Mouse (Mus musculus) lung, embryonic 16.5 days (tissue): ENCODE measurements around the gene Vmn1r16. TPM values are rescaled to one million over a fixed set of nuclear protein-coding genes. Genes with fewer than 3 reads are reported as not detected.
"Not testable (repeated sequence)": the region's sequence is repeated elsewhere in the genome, so short reads cannot be mapped to it uniquely, and the experiment has no call there.

Experiments used
- ATAC-seq: fragments of 200-750 bp; cut with Nextera tagmentation; 2 replicates; pipeline ENCODE4 v1.8.0; 2017; ENCODE audit warnings: low read depth, mild to moderate bottlenecking, moderate library complexity
- H3K27ac ChIP-seq: fragments of 300-500 bp; sonication (generic); 2 replicates; pipeline ENCODE4 v1.5.1; 2014; ENCODE audit warnings: mild to moderate bottlenecking, control low read depth, low read length
- H3K27me3 ChIP-seq: fragments of 300-500 bp; sonication (generic); 2 replicates; pipeline ENCODE4 v1.6.1; 2014; ENCODE audit warnings: low read depth, low read length, mixed read lengths; ENCODE audit not compliant: control insufficient read depth, insufficient read depth
- H3K36me3 ChIP-seq: fragments of 300-500 bp; sonication (generic); 2 replicates; pipeline ENCODE4 v1.6.1; 2014; ENCODE audit warnings: low read length; ENCODE audit not compliant: control insufficient read depth, insufficient read depth
- H3K4me1 ChIP-seq: fragments of 300-500 bp; sonication (generic); replicated peaks from 2 replicates; pipeline ENCODE4 v1.6.1; 2014; ENCODE audit warnings: low read length, mixed read lengths; ENCODE audit not compliant: control insufficient read depth, insufficient read depth
- H3K4me2 ChIP-seq: fragments of 300-500 bp; sonication (generic); 2 replicates; pipeline ENCODE4 v1.6.1; 2014; ENCODE audit warnings: low read depth, low read length, control low read depth
- H3K4me3 ChIP-seq: fragments of 300-500 bp; sonication (generic); 2 replicates; pipeline ENCODE4 v1.5.1; 2014; ENCODE audit warnings: mild to moderate bottlenecking, low read length, control low read depth
- H3K9ac ChIP-seq: fragments of 300-500 bp; sonication (generic); 2 replicates; pipeline ENCODE4 v1.6.1; 2014; ENCODE audit warnings: low read length, control low read depth
- H3K9me3 ChIP-seq: fragments of 300-500 bp; sonication (generic); 2 replicates; pipeline ENCODE4 v1.6.1; 2016; ENCODE audit warnings: low read length; ENCODE audit not compliant: control insufficient read depth
- WGBS: fragments of 180-500 bp; shearing (Covaris S2); extraction: QIAGEN DNeasy Blood & Tissue Kit; methylation state at CpG from one replicate; pipeline ENCODE4 v1.1.7; 2014; 5-methylcytosine and 5-hydroxymethylcytosine counted together
- polyA plus RNA-seq: library from polyadenylated mRNA; unstranded; fragments of >200 nt; fragmentation: Nextera tagmentation; extraction: Ambion mirVana; gene quantifications from 2 replicates; pipeline ENCODE4 v1.2.1, GENCODE M21; 2015

The Vmn1r16 gene
- polyA plus RNA-seq: not detected in 2 replicates

DNA sequence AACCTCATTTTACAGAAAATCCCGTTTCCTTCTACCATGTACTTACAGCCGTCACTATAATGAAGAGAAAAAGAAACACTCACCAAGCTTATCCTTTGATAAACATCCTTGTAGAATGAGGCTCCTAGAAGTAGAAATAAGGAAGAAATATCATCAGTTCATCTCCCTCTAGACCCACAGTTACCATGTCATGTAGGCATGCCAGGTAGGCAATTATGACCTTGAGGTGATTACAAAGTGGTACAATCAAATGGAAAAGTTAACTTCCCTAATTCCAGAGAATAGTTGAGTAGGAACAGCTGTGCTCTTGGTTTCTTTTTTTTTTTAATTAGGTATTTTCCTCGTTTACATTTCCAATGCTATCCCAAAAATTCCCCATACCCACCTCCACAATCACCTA lies at the start of gene Vmn1r16:
Gene Vmn1r16 (minus strand): TSS at position 101 of the 400 bp plus-strand sequence.
- H3K4me1 ChIP-seq: no peaks in the 10 kb centered on the region
- H3K9me3 ChIP-seq: no peaks in the 10 kb centered on the region
- no peak for ATAC-seq
- no peak within 1 kb of the TSS for H3K27ac ChIP-seq
- H3K27me3 ChIP-seq: no peaks in the 10 kb centered on the region
- WGBS: 64% methylated on average over 3 of the region's 3 CpGs
- H3K36me3 ChIP-seq: no peaks in the 10 kb centered on the region
- no peak within 1 kb of the TSS for H3K4me2 ChIP-seq
- H3K4me3 ChIP-seq: no peak within 1 kb of the TSS
- H3K9ac ChIP-seq: no peak within 1 kb of the TSS

DNA sequence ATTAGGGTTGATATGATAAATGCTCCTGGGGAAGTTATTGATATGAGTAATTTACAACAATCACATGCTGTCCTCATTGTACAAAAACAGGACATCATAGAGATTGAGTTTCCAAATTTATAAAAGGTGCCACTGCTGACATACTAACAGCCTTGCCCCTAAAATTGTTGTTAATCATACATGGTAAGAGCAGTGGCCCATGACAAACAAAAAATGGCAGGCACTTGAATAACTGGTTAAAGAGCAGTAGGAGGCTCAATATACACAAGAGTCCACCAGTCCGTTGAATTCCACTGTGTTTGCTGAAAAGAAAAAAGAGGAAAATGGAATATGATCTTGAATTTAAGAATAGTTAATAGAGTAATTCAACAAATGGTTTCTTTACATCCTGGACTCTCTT lies 38.2 kb upstream of the Vmn1r16 start:
- no peak for ATAC-seq
- 75% methylated on average over 1 of the region's 1 CpGs for WGBS
- H3K4me3 ChIP-seq: no peak overlapping the region
- H3K9me3 ChIP-seq: no peaks in the 10 kb centered on the region
- H3K27me3 ChIP-seq: no peaks in the 10 kb centered on the region
- H3K36me3 ChIP-seq: no peaks in the 10 kb centered on the region
- no peak overlapping the region for H3K4me2 ChIP-seq
- H3K27ac ChIP-seq: no peak overlapping the region
- no peak overlapping the region for H3K9ac ChIP-seq
- H3K4me1 ChIP-seq: no peaks in the 10 kb centered on the region

DNA sequence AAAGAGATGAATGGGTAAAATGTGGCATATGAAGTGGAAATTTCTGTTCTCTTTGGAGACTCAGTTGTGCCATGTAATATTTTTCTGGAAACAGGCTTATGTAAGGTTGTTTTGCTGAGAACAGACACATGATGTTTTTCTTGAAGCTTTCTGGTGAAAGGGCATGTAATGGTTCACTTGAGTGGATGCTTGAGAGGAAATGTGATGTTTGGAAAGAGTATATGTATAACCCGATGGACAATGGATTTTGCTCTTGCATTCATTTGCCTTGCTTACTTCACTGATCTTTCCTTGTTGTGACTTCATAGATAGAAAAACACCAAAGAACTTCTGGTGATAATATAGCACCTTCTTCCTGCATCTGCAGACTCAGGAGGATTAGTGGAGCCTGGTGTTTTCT lies 36.6 kb upstream of the Vmn1r16 start:
- ATAC-seq, H3K27ac ChIP-seq, H3K9me3 ChIP-seq, H3K4me3 ChIP-seq, H3K9ac ChIP-seq, H3K4me2 ChIP-seq, H3K36me3 ChIP-seq, H3K27me3 ChIP-seq, H3K4me1 ChIP-seq: not testable (repeated sequence)
- 89% methylated on average over 1 of the region's 1 CpGs for WGBS

DNA sequence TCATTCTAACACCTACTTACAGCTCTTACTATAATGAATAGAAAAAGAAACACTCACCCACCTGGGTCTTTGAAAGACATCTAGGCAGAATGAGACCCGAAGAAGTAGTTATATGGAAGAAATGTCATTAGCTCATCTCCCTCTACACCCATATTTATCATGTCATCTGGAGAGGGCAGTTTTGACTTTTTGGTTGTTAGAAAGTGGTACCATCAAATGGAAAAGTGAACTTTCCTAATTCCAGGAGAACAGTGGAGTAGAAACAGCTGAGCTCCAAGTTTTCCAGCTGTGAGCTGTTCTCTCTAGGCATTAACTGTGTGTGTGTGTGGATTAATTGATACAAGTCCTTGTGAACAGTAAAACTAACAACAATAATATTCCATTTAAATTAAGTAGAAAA lies 34.3 kb upstream of the Vmn1r16 start, which contains the start of gene Vmn1r17:
Gene Vmn1r17 (minus strand): TSS at position 101 of the 400 bp plus-strand sequence.
- Histone ChIP-seq H3K36me3 (no peaks in the 10 kb centered on the region), H3K4me2 (no peak within 1 kb of the TSS), H3K27ac (no peak within 1 kb of the TSS), H3K4me1 (no peaks in the 10 kb centered on the region), H3K4me3 (no peak within 1 kb of the TSS), H3K9ac (no peak within 1 kb of the TSS), H3K27me3 (no peaks in the 10 kb centered on the region), H3K9me3 (no peaks in the 10 kb centered on the region)
- WGBS: 91% methylated on average over 1 of the region's 1 CpGs
- ATAC-seq: no peak

DNA sequence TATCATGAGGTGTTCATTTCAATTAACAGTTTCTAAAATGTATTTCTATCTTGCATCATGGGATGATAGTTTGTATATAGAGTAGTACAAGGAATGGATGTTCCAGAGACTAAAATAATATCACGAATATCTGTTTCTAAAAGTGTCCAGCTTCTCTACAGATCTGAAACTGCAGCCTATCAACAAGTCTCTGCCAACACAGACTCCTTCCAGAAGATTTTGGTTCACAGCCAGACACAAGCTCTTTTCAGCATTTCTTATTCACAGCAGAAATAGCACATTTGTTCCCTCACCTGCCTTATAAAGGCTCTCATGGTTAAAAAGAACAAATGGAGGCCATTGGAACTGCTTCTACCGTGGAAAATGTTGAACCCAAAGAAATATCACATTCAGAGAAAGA lies 27.6 kb upstream of the Vmn1r16 start:
- 56% methylated on average over 2 of the region's 2 CpGs for WGBS
- ATAC-seq: no peak
- H3K27me3 ChIP-seq: no peaks in the 10 kb centered on the region
- no peak overlapping the region for H3K9ac ChIP-seq
- no peak overlapping the region for H3K4me2 ChIP-seq
- no peak overlapping the region for H3K27ac ChIP-seq
- no peaks in the 10 kb centered on the region for H3K4me1 ChIP-seq
- no peaks in the 10 kb centered on the region for H3K9me3 ChIP-seq
- H3K36me3 ChIP-seq: no peaks in the 10 kb centered on the region
- H3K4me3 ChIP-seq: no peak overlapping the region

DNA sequence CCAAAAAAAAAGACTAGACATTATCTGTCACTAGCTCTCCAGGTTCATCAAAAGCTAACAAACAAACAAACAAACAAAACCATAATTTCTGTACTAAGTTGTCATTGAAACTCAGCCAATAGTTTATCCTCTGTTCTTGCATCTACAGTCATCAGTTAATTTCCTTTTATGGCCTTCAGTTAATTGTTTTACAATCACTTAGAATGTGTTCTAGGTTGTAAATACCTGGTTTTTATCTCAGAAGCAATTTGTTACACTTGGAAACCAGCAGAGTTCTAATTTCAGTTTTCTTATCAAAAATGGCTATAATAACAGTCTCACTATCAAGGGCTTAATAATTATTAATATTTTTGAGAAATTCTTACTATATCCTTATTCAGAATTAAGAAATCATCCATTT lies 3.1 kb downstream of the Vmn1r16 start:
- Histone ChIP-seq H3K4me1 (no peaks in the 10 kb centered on the region), H3K4me2 (no peak overlapping the region), H3K4me3 (no peak overlapping the region), H3K9ac (no peak overlapping the region), H3K36me3 (no peaks in the 10 kb centered on the region), H3K27ac (no peak overlapping the region), H3K27me3 (no peaks in the 10 kb centered on the region), H3K9me3 (no peaks in the 10 kb centered on the region)
- ATAC-seq: no peak

DNA sequence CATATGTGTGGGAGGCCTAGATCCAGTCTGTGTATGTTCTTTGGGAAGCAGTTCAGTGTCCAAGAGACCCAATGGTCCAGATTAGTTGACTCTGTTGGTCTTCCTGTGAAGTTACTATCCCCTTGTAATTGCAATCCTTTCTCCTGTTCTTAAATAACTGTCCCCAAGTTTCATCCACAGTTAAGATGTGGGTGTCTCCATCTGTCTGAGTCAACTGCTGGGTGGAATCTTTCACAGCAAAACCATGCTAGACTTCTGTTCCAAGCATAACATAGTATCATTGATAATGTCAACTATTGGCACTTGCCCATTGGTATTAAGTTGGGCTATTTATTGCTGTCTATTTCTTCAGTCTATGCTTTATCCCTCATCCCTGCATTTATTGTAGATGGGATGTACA lies 50.3 kb downstream of the Vmn1r16 start:
- ATAC-seq: no peak
- Histone ChIP-seq H3K9ac (no peak overlapping the region), H3K27ac (no peak overlapping the region), H3K27me3 (no peaks in the 10 kb centered on the region), H3K9me3 (no peaks in the 10 kb centered on the region), H3K4me2 (no peak overlapping the region), H3K36me3 (no peaks in the 10 kb centered on the region), H3K4me3 (no peak overlapping the region), H3K4me1 (no peaks in the 10 kb centered on the region)

DNA sequence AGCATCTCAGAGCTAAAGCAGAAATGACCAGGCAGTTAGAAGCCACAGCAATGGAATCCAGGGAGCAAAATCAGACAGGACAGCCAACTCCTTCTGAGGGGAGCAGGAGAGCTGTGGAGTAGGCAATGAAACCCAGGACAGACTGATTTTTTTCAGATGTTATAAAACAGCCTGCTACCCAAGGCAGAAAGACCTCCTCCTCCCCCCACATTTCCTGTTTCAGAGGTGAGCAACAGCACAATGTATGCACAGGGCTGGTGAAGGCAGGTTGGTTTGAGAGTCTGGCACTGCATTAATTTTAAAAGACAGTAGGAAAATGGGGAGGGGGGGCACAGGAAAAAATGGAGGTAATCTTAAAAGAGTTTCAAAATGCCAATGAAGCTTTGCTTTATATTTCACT lies 56.8 kb downstream of the Vmn1r16 start:
- no peak for ATAC-seq
- no peak overlapping the region for H3K4me3 ChIP-seq
- H3K27ac ChIP-seq: no peak overlapping the region
- H3K27me3 ChIP-seq: no peaks in the 10 kb centered on the region
- H3K36me3 ChIP-seq: no peaks in the 10 kb centered on the region
- H3K9me3 ChIP-seq: no peaks in the 10 kb centered on the region
- H3K9ac ChIP-seq: no peak overlapping the region
- H3K4me1 ChIP-seq: no peaks in the 10 kb centered on the region
- no peak overlapping the region for H3K4me2 ChIP-seq

DNA sequence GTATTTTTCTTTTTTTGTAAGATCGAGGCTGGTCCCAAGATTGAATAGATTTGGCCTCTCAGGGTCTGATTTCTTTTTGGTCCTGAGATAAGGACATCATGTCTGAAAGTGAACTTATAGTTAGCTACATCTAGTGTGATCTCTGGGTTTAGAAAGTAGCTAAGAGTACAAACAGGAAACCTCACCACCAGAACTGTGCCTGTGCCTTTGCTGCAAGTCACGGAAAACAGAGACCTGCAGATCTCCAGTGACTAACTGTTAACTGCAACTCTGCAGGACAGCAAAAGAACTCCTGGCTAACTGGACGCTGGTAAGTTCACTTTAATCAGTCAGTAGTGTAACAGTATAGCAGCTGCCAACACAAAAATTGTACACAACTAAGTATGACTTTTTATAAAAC lies 57.4 kb downstream of the Vmn1r16 start:
- ATAC-seq: no peak
- no peaks in the 10 kb centered on the region for H3K36me3 ChIP-seq
- no peak overlapping the region for H3K9ac ChIP-seq
- H3K4me2 ChIP-seq: no peak overlapping the region
- no peaks in the 10 kb centered on the region for H3K4me1 ChIP-seq
- no peaks in the 10 kb centered on the region for H3K27me3 ChIP-seq
- no peaks in the 10 kb centered on the region for H3K9me3 ChIP-seq
- WGBS: 60% methylated on average over 3 of the region's 3 CpGs
- H3K27ac ChIP-seq: no peak overlapping the region
- no peak overlapping the region for H3K4me3 ChIP-seq
